Mouse (Mus musculus) MEL (cell line): ENCODE measurements around the gene Vps26a.

Source experiments
- BHLHE40 ChIP-seq: IDR thresholded peaks from 2 replicates; pipeline ENCODE4 v1.6.1; 2012; ENCODE audit warnings: low read depth, mild to moderate bottlenecking, inconsistent platforms, low read length, improper control_type of control experiment, borderline replicate concordance
- CTCF ChIP-seq, 3 experiments: IDR thresholded peaks in 2 of 3; conservative IDR thresholded peaks in 1 of 3; 2 replicates each; pipeline ENCODE4 v1.5.1; 2011 to 2012; ENCODE audit warnings: low read length in 3 of 3, low read depth in 2 of 3, mild to moderate bottlenecking in 2 of 3, improper control_type of control experiment in 1 of 3, inconsistent platforms in 1 of 3, mixed read lengths in 1 of 3, moderate library complexity in 1 of 3; ENCODE audit not compliant: control insufficient read depth in 1 of 3, insufficient read depth in 1 of 3, poor library complexity in 1 of 3, severe bottlenecking in 1 of 3
- ELF1 ChIP-seq: IDR thresholded peaks from 2 replicates; pipeline ENCODE4 v1.6.1; 2014; ENCODE audit warnings: low read depth, mild to moderate bottlenecking, inconsistent platforms, low read length, improper control_type of control experiment, moderate library complexity
- ETS1 ChIP-seq: IDR thresholded peaks from 2 replicates; pipeline ENCODE4 v1.6.1; 2012; ENCODE audit warnings: low read depth, mild to moderate bottlenecking, inconsistent platforms, low read length, improper control_type of control experiment, moderate library complexity
- GATA1 ChIP-seq: IDR thresholded peaks from 2 replicates; pipeline ENCODE4 v1.6.1; 2011; ENCODE audit warnings: low read depth, low read length, improper control_type of control experiment
- HCFC1 ChIP-seq: IDR thresholded peaks from 2 replicates; pipeline ENCODE4 v1.6.1; 2012; ENCODE audit warnings: low read depth, mild to moderate bottlenecking, inconsistent platforms, low read length, improper control_type of control experiment, moderate library complexity
- MAFK ChIP-seq: IDR thresholded peaks from 2 replicates; pipeline ENCODE4 v1.6.1; 2011; ENCODE audit warnings: low read depth, mild to moderate bottlenecking, low read length, improper control_type of control experiment, borderline replicate concordance
- MEF2A ChIP-seq: IDR thresholded peaks from 2 replicates; pipeline ENCODE4 v1.6.1; 2014; ENCODE audit warnings: low read depth, mild to moderate bottlenecking, inconsistent platforms, low read length, improper control_type of control experiment; ENCODE audit not compliant: poor library complexity, insufficient replicate concordance, severe bottlenecking; ENCODE audit errors: extremely low read depth
- POLR2A ChIP-seq, 2 experiments: IDR thresholded peaks; 2 replicates each; pipeline ENCODE4 v1.6.1; 2011 to 2012; ENCODE audit warnings: low read length in 2 of 2, mild to moderate bottlenecking in 2 of 2, control low read depth in 1 of 2, improper control_type of control experiment in 1 of 2, low read depth in 1 of 2, moderate library complexity in 1 of 2; ENCODE audit not compliant: control insufficient read depth in 1 of 2, insufficient read depth in 1 of 2, poor library complexity in 1 of 2
- RCOR1 ChIP-seq: IDR thresholded peaks from 2 replicates; pipeline ENCODE4 v1.6.1; 2012; ENCODE audit warnings: low read depth, mild to moderate bottlenecking, inconsistent platforms, low read length, improper control_type of control experiment
- TAL1 ChIP-seq: IDR thresholded peaks from 2 replicates; pipeline ENCODE4 v1.6.1; 2012; ENCODE audit warnings: mild to moderate bottlenecking, inconsistent platforms, low read length, moderate library complexity, mixed read lengths
- ZC3H11A ChIP-seq: IDR thresholded peaks from 2 replicates; pipeline ENCODE4 v1.6.1; 2012; ENCODE audit warnings: low read depth, mild to moderate bottlenecking, inconsistent platforms, low read length, improper control_type of control experiment
- ZKSCAN1 ChIP-seq: IDR thresholded peaks from 2 replicates; pipeline ENCODE4 v1.6.1; 2012; ENCODE audit warnings: low read depth, mild to moderate bottlenecking, inconsistent platforms, low read length, improper control_type of control experiment, moderate library complexity

- TF ChIP-seq ZC3H11A, result no peak
- no peak for TF ChIP-seq CTCF (IDR thresholded peaks at IDR 0.05 in 2 of 3, conservative IDR thresholded peaks at IDR 0.05 in 1 of 3; ENCODE audit: control insufficient read depth in 1 of 3, insufficient read depth in 1 of 3, low read depth in 2 of 3, low read length in 3 of 3, poor library complexity in 1 of 3, severe bottlenecking in 1 of 3)
- no peak for TF ChIP-seq MEF2A
- TF ChIP-seq GATA1, result peak; percentile 9; the same call in 1 of the 2 replicates
- no peak for TF ChIP-seq MAFK
- TF ChIP-seq ETS1, result no peak
- TF ChIP-seq HCFC1, result 0 out of 2 replicates have a peak, but pooled peaks have one; percentile 38
- no peak for TF ChIP-seq ZKSCAN1
- TF ChIP-seq ELF1, result no peak
- TF ChIP-seq POLR2A (IDR thresholded peaks at IDR 0.05; ENCODE audit: control insufficient read depth in 1 of 2, insufficient read depth in 1 of 2, low read depth in 1 of 2, low read length in 2 of 2, poor library complexity in 1 of 2), result no peak
- TF ChIP-seq BHLHE40, result no peak
- no peak for TF ChIP-seq RCOR1
- TF ChIP-seq TAL1, result no peak
Observed at GRCm38 (mm10) chr10:62485878-62486582, 575 bp downstream of the Vps26a start.
